Mouse (Mus musculus) monocyte, adult 5-6 weeks (primary cell): ENCODE data around the gene Ifna5. TPM values are rescaled to one million over a fixed set of nuclear protein-coding genes. Genes with fewer than 3 reads are reported as not detected.
"Not testable (repeated sequence)": the region's sequence is repeated elsewhere in the genome, so short reads cannot be mapped to it uniquely, and the experiment has no call there.

Experiments
- ATAC-seq: fragments of 153-309, 156-312 bp; replicated peaks from 2 replicates; pipeline ENCODE4 v1.8.0; 2017; ENCODE audit warnings: mild to moderate bottlenecking; ENCODE audit not compliant: low TSS enrichment, insufficient number of reproducible peaks, severe bottlenecking, poor library complexity, low FRiP score
- total RNA-seq: library from RNA; stranded (forward); fragments of 200-1000, 200-491, 200-594 nt; gene quantifications from 3 replicates; pipeline ENCODE4 v1.2.3, GENCODE M21; 2017

Ifna5 gene
- not detected in 3 replicates for total RNA-seq

- ATAC-seq, result not testable (repeated sequence)
Measured at GRCm38 (mm10) chr4:88835225-88835624, at the start of gene Ifna5. Gene Ifna5 (plus strand): TSS chr4:88835525.

GRCm38 (mm10) chr4:88788402-88788801 is 46.9 kb upstream of the Ifna5 start, which contains the start of gene Gm13277:
Gene Gm13277 (plus strand): TSS chr4:88788632.
- not testable (repeated sequence) for ATAC-seq

GRCm38 (mm10) chr4:88791250-88791649 is 44.1 kb upstream of the Ifna5 start, which contains the start of gene Gm13278:
Gene Gm13278 (plus strand): TSS chr4:88791550.
- not testable (repeated sequence) for ATAC-seq

GRCm38 (mm10) chr4:88793936-88794675 is 41.2 kb upstream of the Ifna5 start, which contains the start of gene Gm13275:
Gene Gm13275 (plus strand): TSS chr4:88794487.
- not testable (repeated sequence) for ATAC-seq

GRCm38 (mm10) chr4:88797097-88797496 is 38.2 kb upstream of the Ifna5 start, which contains the start of gene Gm13279:
Gene Gm13279 (plus strand): TSS chr4:88797397.
- ATAC-seq, result not testable (repeated sequence)

GRCm38 (mm10) chr4:88799365-88799764 is 36.0 kb upstream of the Ifna5 start, which contains the start of gene Gm13285:
Gene Gm13285 (plus strand): TSS chr4:88799665.
- not testable (repeated sequence) for ATAC-seq

- ATAC-seq, result not testable (repeated sequence)
Measured at GRCm38 (mm10) chr4:88802954-88803353, 32.4 kb upstream of the Ifna5 start, which contains the start of gene Gm13287. Gene Gm13287 (plus strand): TSS chr4:88803254.

- not testable (repeated sequence) for ATAC-seq
Measured at GRCm38 (mm10) chr4:88805231-88805630, 30.1 kb upstream of the Ifna5 start, which contains the start of gene Gm13288. Gene Gm13288 (plus strand): TSS chr4:88805531.

- ATAC-seq, result not testable (repeated sequence)
Measured at GRCm38 (mm10) chr4:88805761-88806160, 29.6 kb upstream of the Ifna5 start.

GRCm38 (mm10) chr4:88815928-88816327 is 19.4 kb upstream of the Ifna5 start, which contains the start of gene Ifna7:
Gene Ifna7 (plus strand): TSS chr4:88816228.
- no peak for ATAC-seq

- ATAC-seq, result no peak
Measured at GRCm38 (mm10) chr4:88819659-88820058, 15.7 kb upstream of the Ifna5 start, which contains the start of gene Ifna11. Gene Ifna11 (plus strand): TSS chr4:88819959.

GRCm38 (mm10) chr4:88822995-88823394 is 12.3 kb upstream of the Ifna5 start:
- ATAC-seq, result no peak

- ATAC-seq, result not testable (repeated sequence)
Measured at GRCm38 (mm10) chr4:88827116-88827515, 8.2 kb upstream of the Ifna5 start, which contains the start of gene Ifna6. Gene Ifna6 (plus strand): TSS chr4:88827416.

- no peak for ATAC-seq
Measured at GRCm38 (mm10) chr4:88830523-88830922, 4.8 kb upstream of the Ifna5 start.

GRCm38 (mm10) chr4:88838828-88839227 is 3.5 kb downstream of the Ifna5 start:
- no peak for ATAC-seq

GRCm38 (mm10) chr4:88840058-88840457 is 4.7 kb downstream of the Ifna5 start:
- ATAC-seq, result no peak

GRCm38 (mm10) chr4:88841438-88841911 is 6.2 kb downstream of the Ifna5 start, which contains the start of gene Ifna4:
Gene Ifna4 (plus strand): TSS chr4:88841861.
- ATAC-seq, result no peak

- no peak for ATAC-seq
Measured at GRCm38 (mm10) chr4:88845334-88845733, 10.0 kb downstream of the Ifna5 start.

GRCm38 (mm10) chr4:88849698-88850097 is 14.4 kb downstream of the Ifna5 start, which contains the start of gene Ifna1:
Gene Ifna1 (plus strand): TSS chr4:88850087.
- ATAC-seq, result no peak
